Mouse (Mus musculus): ENCODE measurements around the gene Fig4.

DNA sequence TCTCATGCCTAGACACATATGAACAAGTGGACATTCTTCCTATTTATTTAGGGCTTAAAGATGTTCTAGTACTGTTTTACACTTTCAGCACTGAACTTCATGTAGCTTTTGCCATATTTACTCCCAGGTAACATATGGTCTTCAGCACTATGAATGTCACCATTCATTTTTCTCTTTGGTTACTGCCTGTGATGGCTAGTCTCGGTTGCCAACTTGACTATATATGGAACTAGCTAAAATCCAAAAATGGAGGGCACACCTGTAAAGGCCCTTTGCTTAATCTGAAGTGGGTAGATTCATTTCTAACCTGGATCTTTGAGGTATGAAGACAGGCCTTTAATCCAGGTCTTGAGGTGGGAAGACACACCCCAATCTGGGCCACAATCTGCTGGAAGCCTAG, 28.2 kb downstream of the Fig4 start:
- TF ChIP-seq CTCF (IDR thresholded peaks at IDR 0.05; ENCODE audit: low read depth), result no peak
- TF ChIP-seq EP300 (IDR thresholded peaks at IDR 0.05; ENCODE audit: low read depth), result no peak
